In the genomic region with DNA sequence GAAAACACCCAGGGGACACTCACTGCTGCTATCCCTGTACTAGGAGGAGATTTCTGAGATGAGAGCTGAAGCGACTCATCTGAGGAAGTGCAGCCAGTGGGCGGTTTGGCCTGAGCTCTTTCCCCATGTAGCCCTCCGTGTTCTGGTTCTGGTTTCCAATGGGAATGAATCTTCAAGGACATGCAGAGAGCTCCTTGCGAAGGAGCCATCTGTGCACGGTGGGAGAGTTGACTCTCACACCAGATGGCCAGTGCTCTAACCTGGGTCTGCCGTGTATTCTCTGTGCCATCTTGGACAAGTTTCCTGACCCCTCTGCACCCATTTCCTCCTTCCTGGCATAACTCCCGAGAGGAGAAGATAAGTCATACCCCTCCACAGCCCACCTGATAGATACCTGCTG, we compare ENCODE assay signal across 21 mouse cellular contexts. TPM values are rescaled to one million over a fixed set of nuclear protein-coding genes. Genes with fewer than 3 reads are reported as not detected.
DNase-seq lines count a peak whose midpoint lies in the region; ATAC-seq and TF ChIP-seq lines count a peak whose summit lies in the region.
"Had no signal": no experiment of that assay in that cellular context is flagged by ENCODE, and none has a peak within 500 bp of the region (broad histone marks: within the 10 kb centered on the region; RNA-seq: fewer than 3 reads in every experiment).

No protein-coding gene starts in this region.

- peak; percentile 84 to 86 for DNase-seq in cerebellum, adult 18-20 months
- DNase-seq in cerebellum, postnatal 25 days: peak; percentile 87 to 88
- DNase-seq in right cerebral cortex, postnatal 4 days: no peak
- DNase-seq: adrenal gland, postnatal 10 days; heart, adult 2 months; heart, postnatal 4 days; layer of hippocampus, postnatal 36 days; lung, adult 2 months; lung, postnatal 36 days had no signal

- ATAC-seq in intestine, postnatal 0 days: no peak
- no peak for ATAC-seq in intestine, embryonic 16.5 days
- no peak for ATAC-seq in midbrain, embryonic 13.5 days
- ATAC-seq: activated CD4-positive, CD25-positive, alpha-beta regulatory T cell, adult 4 months; forebrain, embryonic 16.5 days; hindbrain, embryonic 16.5 days; Patski had no signal

- TF ChIP-seq CTCF in intestine, postnatal 0 days (IDR thresholded peaks at IDR 0.05; ENCODE audit: low read depth): no peak
- no peak for TF ChIP-seq CTCF in bone marrow macrophage, adult 2 months (IDR thresholded peaks at IDR 0.05; ENCODE audit: low read depth, low read length)

- TF ChIP-seq POLR2A in bone marrow macrophage, adult 2 months (IDR thresholded peaks at IDR 0.05; ENCODE audit: borderline replicate concordance, low read depth, low read length): no peak

- peaks cover 9% of the 10 kb centered on the region for H3K4me1 ChIP-seq in intestine, postnatal 0 days (replicated peaks; ENCODE audit: control insufficient read depth, insufficient read depth, low read length)
- peaks cover 24% of the 10 kb centered on the region for H3K4me1 ChIP-seq in intestine, embryonic 16.5 days (ENCODE audit: control insufficient read depth, insufficient read depth, low read length)
- H3K4me1 ChIP-seq in bone marrow macrophage, adult 2 months (ENCODE audit: control insufficient read depth, insufficient read depth, low read length): peaks cover 47% of the 10 kb centered on the region
- H3K4me1 ChIP-seq in midbrain, embryonic 13.5 days (replicated peaks): no peaks in the 10 kb centered on the region
- H3K4me1 ChIP-seq: embryonic facial prominence, embryonic 15.5 days; limb, embryonic 15.5 days had no signal

- no peak overlapping the region for H3K4me3 ChIP-seq in intestine, postnatal 0 days (ENCODE audit: low read depth, low read length)
- no peak overlapping the region for H3K4me3 ChIP-seq in intestine, embryonic 16.5 days (ENCODE audit: low read length)
- H3K4me3 ChIP-seq in bone marrow macrophage, adult 2 months (ENCODE audit: insufficient read depth, low read length): no peak overlapping the region
- no peak overlapping the region for H3K4me3 ChIP-seq in midbrain, embryonic 13.5 days (replicated peaks)
- H3K4me3 ChIP-seq: embryonic facial prominence, embryonic 15.5 days; heart, adult 2 months; heart, embryonic 15.5 days; limb, embryonic 15.5 days had no signal

- no peaks in the 10 kb centered on the region for H3K36me3 ChIP-seq in intestine, postnatal 0 days (ENCODE audit: control insufficient read depth, insufficient read depth)
- H3K36me3 ChIP-seq in intestine, embryonic 16.5 days (ENCODE audit: control insufficient read depth, insufficient read depth, low read length): no peaks in the 10 kb centered on the region
- no peaks in the 10 kb centered on the region for H3K36me3 ChIP-seq in midbrain, embryonic 13.5 days
- H3K36me3 ChIP-seq: embryonic facial prominence, embryonic 15.5 days; heart, embryonic 15.5 days; limb, embryonic 15.5 days had no signal

- H3K9ac ChIP-seq in intestine, postnatal 0 days (ENCODE audit: low read depth, low read length): no peak overlapping the region
- H3K9ac ChIP-seq in intestine, embryonic 16.5 days (ENCODE audit: low read depth, low read length): no peak overlapping the region
- H3K9ac ChIP-seq in midbrain, embryonic 13.5 days (replicated peaks): no peak overlapping the region
- H3K9ac ChIP-seq: embryonic facial prominence, embryonic 15.5 days; heart, embryonic 15.5 days; limb, embryonic 15.5 days had no signal

- 71% methylated on average over 7 of the region's 7 CpGs for WGBS in intestine, postnatal 0 days
- 78% methylated on average over 7 of the region's 7 CpGs for whole genome bisulfite sequencing in intestine, embryonic 16.5 days
- 80% methylated on average over 7 of the region's 7 CpGs for WGBS in midbrain, embryonic 13.5 days

- peak overlapping the region; percentile 73; the same call in 1 of the 2 replicates for H3K27ac ChIP-seq in intestine, postnatal 0 days (ENCODE audit: low read depth, low read length)
- H3K27ac ChIP-seq in intestine, embryonic 16.5 days (ENCODE audit: low read length): no peak overlapping the region
- H3K27ac ChIP-seq in bone marrow macrophage, adult 2 months (ENCODE audit: insufficient read depth, low read depth, low read length): 0 out of 2 replicates have a peak overlapping the region, but pooled peaks have one; percentile 78
- H3K27ac ChIP-seq in midbrain, embryonic 13.5 days: no peak overlapping the region
- H3K27ac ChIP-seq: embryonic facial prominence, embryonic 15.5 days; heart, adult 2 months; heart, embryonic 15.5 days; kidney, postnatal 0 days; limb, embryonic 15.5 days had no signal

- H3K27me3 ChIP-seq in intestine, postnatal 0 days (replicated peaks; ENCODE audit: control insufficient read depth, insufficient read depth, low read length): no peaks in the 10 kb centered on the region
- H3K27me3 ChIP-seq in intestine, embryonic 16.5 days (replicated peaks; ENCODE audit: control insufficient read depth, insufficient read depth, low read length): no peaks in the 10 kb centered on the region
- H3K27me3 ChIP-seq in midbrain, embryonic 13.5 days: no peaks in the 10 kb centered on the region
- H3K27me3 ChIP-seq: embryonic facial prominence, embryonic 15.5 days; heart, embryonic 15.5 days; limb, embryonic 15.5 days; Patski had no signal

- H3K4me2 ChIP-seq in intestine, postnatal 0 days (replicated peaks; ENCODE audit: low read depth): no peak overlapping the region
- no peak overlapping the region for H3K4me2 ChIP-seq in intestine, embryonic 16.5 days (ENCODE audit: low read depth, low read length)
- no peak overlapping the region for H3K4me2 ChIP-seq in midbrain, embryonic 13.5 days (replicated peaks)
- H3K4me2 ChIP-seq: embryonic facial prominence, embryonic 15.5 days; heart, embryonic 15.5 days; limb, embryonic 15.5 days had no signal

- H3K9me3 ChIP-seq in intestine, postnatal 0 days (ENCODE audit: control insufficient read depth): no peaks in the 10 kb centered on the region
- no peaks in the 10 kb centered on the region for H3K9me3 ChIP-seq in intestine, embryonic 16.5 days (ENCODE audit: control insufficient read depth, low read length)
- H3K9me3 ChIP-seq in midbrain, embryonic 13.5 days: no peaks in the 10 kb centered on the region
- H3K9me3 ChIP-seq: embryonic facial prominence, embryonic 15.5 days; heart, embryonic 15.5 days; limb, embryonic 15.5 days had no signal

RNA-seq across cellular contexts. Expression of a gene that starts 20.7 kb away (rescaled TPM):
- 22.0 and 22.5 TPM in 2 replicates for polyA plus RNA-seq in intestine, postnatal 0 days (2015; fragmentation: Nextera tagmentation; extraction: Ambion mirVana)
- polyA plus RNA-seq in intestine, embryonic 16.5 days (2015; fragmentation: Nextera tagmentation; extraction: Ambion mirVana): 16.5 and 19.7 TPM in 2 replicates
- 16.8 and 16.9 TPM in 2 replicates for polyA plus RNA-seq in bone marrow macrophage, adult 2 months (2012; ENCODE audit: insufficient read depth, insufficient read length, missing spikeins)
- polyA plus RNA-seq in midbrain, embryonic 13.5 days (2015; fragmentation: Nextera tagmentation; extraction: Ambion mirVana): 23.7 and 27.6 TPM in 2 replicates

RNA-seq across cellular contexts. Expression of a gene that starts 32.0 kb away (rescaled TPM):
- 19.6 and 22.5 TPM in 2 replicates for polyA plus RNA-seq in intestine, postnatal 0 days (2015; fragmentation: Nextera tagmentation; extraction: Ambion mirVana)
- 14.0 and 14.2 TPM in 2 replicates for polyA plus RNA-seq in intestine, embryonic 16.5 days (2015; fragmentation: Nextera tagmentation; extraction: Ambion mirVana)
- polyA plus RNA-seq in bone marrow macrophage, adult 2 months (2012; ENCODE audit: insufficient read depth, insufficient read length, missing spikeins): 32.3 and 34.0 TPM in 2 replicates
- 39.4 and 40.5 TPM in 2 replicates for polyA plus RNA-seq in midbrain, embryonic 13.5 days (2015; fragmentation: Nextera tagmentation; extraction: Ambion mirVana)

Comparison
In these comparisons a context has a peak if more than half of its experiments do, and no peak if none do; other contexts are left out.
1. H3K27ac ChIP-seq: peak in intestine, postnatal 0 days (single experiment) and bone marrow macrophage, adult 2 months (single experiment); none in intestine, embryonic 16.5 days (single experiment) and midbrain, embryonic 13.5 days (single experiment).